Mouse (Mus musculus) hindbrain, embryonic 14.5 days (tissue): Measurements from ENCODE around the gene Gtf3c2. TPM values are rescaled to one million over a fixed set of nuclear protein-coding genes. Genes with fewer than 3 reads are reported as not detected.

Experiments used
- ATAC-seq: fragments of 200-750 bp; cut with Nextera tagmentation; 2 replicates; pipeline ENCODE4 v1.8.0; 2017; ENCODE audit warnings: moderate number of reproducible peaks, mild to moderate bottlenecking, moderate TSS enrichment, moderate library complexity; ENCODE audit not compliant: low FRiP score
- DNase-seq: peaks from one replicate; pipeline ENCODE4 v3.0.0-alpha.2; 2015; ENCODE audit warnings: low spot score
- H3K27ac ChIP-seq: fragments of 300-500 bp; sonication (generic); 2 replicates; pipeline ENCODE4 v1.5.1; 2014; ENCODE audit warnings: mild to moderate bottlenecking, moderate library complexity
- H3K27me3 ChIP-seq: fragments of 300-500 bp; sonication (generic); 2 replicates; pipeline ENCODE4 v1.6.1; 2014; ENCODE audit warnings: mild to moderate bottlenecking, low read length, mixed read lengths; ENCODE audit not compliant: control insufficient read depth, insufficient read depth
- H3K36me3 ChIP-seq: fragments of 300-500 bp; sonication (generic); replicated peaks from 2 replicates; pipeline ENCODE4 v1.6.1; 2014; ENCODE audit not compliant: control insufficient read depth, insufficient read depth
- H3K4me1 ChIP-seq: fragments of 300-500 bp; sonication (generic); replicated peaks from 2 replicates; pipeline ENCODE4 v1.6.1; 2014; ENCODE audit warnings: antibody characterized with exemption, low read length, mixed read lengths; ENCODE audit not compliant: control insufficient read depth, insufficient read depth
- H3K4me2 ChIP-seq: fragments of 300-500 bp; sonication (generic); replicated peaks from 2 replicates; pipeline ENCODE4 v1.6.1; 2014; ENCODE audit warnings: mild to moderate bottlenecking, moderate library complexity
- H3K4me3 ChIP-seq: fragments of 300-500 bp; sonication (generic); replicated peaks from 2 replicates; pipeline ENCODE4 v1.5.1; 2014; ENCODE audit warnings: mild to moderate bottlenecking, low read length
- H3K9ac ChIP-seq: fragments of 300-500 bp; sonication (generic); 2 replicates; pipeline ENCODE4 v1.6.1; 2014
- H3K9me3 ChIP-seq: fragments of 300-500 bp; sonication (generic); 2 replicates; pipeline ENCODE4 v1.6.1; 2016; ENCODE audit warnings: low read length; ENCODE audit not compliant: control insufficient read depth
- WGBS: fragments of 180-500 bp; shearing (Covaris S2); extraction: QIAGEN DNeasy Blood & Tissue Kit; methylation state at CpG from one replicate; pipeline ENCODE4 v1.1.7; 2014; 5-methylcytosine and 5-hydroxymethylcytosine counted together
- polyA plus RNA-seq: library from polyadenylated mRNA; unstranded; fragments of >200 nt; fragmentation: Nextera tagmentation; extraction: Ambion mirVana; gene quantifications from 2 replicates; pipeline ENCODE4 v1.2.1, GENCODE M21; 2014

The Gtf3c2 gene
- polyA plus RNA-seq, 1 experiment from 2014 or later = 53.0 TPM

- H3K27me3 ChIP-seq = no peaks in the 10 kb centered on the region
- H3K4me2 ChIP-seq = no peak overlapping the region
- H3K4me1 ChIP-seq = no peaks in the 10 kb centered on the region
- DNase-seq (no peak), ATAC-seq (no peak)
- H3K4me3 ChIP-seq = no peak overlapping the region
- H3K9ac ChIP-seq = no peak overlapping the region
- H3K36me3 ChIP-seq = peaks cover 100% of the 10 kb centered on the region
- H3K27ac ChIP-seq = no peak overlapping the region
- no peaks in the 10 kb centered on the region for H3K9me3 ChIP-seq
- 89% methylated on average over 1 of the region's 1 CpGs for WGBS
These were observed 15.1 kb downstream of the Gtf3c2 start for GRCm38 (mm10) chr5:31164878-31165277.

GRCm38 (mm10) chr5:31162462-31162861 is 17.5 kb downstream of the Gtf3c2 start:
- DNase-seq (no peak), ATAC-seq (no peak)
- no peaks in the 10 kb centered on the region for H3K27me3 ChIP-seq
- no peaks in the 10 kb centered on the region for H3K4me1 ChIP-seq
- H3K9me3 ChIP-seq = no peaks in the 10 kb centered on the region
- H3K9ac ChIP-seq = no peak overlapping the region
- H3K4me3 ChIP-seq = no peak overlapping the region
- no peak overlapping the region for H3K27ac ChIP-seq
- peaks cover 100% of the 10 kb centered on the region for H3K36me3 ChIP-seq
- H3K4me2 ChIP-seq = no peak overlapping the region

GRCm38 (mm10) chr5:31154152-31154553 is 25.8 kb downstream of the Gtf3c2 start, which contains the start of gene Mpv17:
Gene Mpv17 (minus strand): TSS chr5:31154251.
- Histone ChIP-seq H3K9ac (peak within 1 kb of the TSS; percentile 74), H3K4me1 (peaks cover 13% of the 10 kb centered on the region), H3K27ac (peak within 1 kb of the TSS; percentile 71), H3K36me3 (peaks cover 34% of the 10 kb centered on the region), H3K4me2 (peak within 1 kb of the TSS; percentile 81), H3K4me3 (peak within 1 kb of the TSS; percentile 64), H3K27me3 (no peaks in the 10 kb centered on the region), H3K9me3 (no peaks in the 10 kb centered on the region)
- peak; percentile 97 for ATAC-seq
- under 1% methylated on average over 19 of the region's 19 CpGs for WGBS
- peak; percentile 86 for DNase-seq

- Histone ChIP-seq H3K27ac (peak overlapping the region; percentile 71; the same call in 1 of the 2 replicates), H3K36me3 (peaks cover 29% of the 10 kb centered on the region), H3K4me1 (peaks cover 13% of the 10 kb centered on the region), H3K4me2 (peak overlapping the region; percentile 81), H3K9ac (peak overlapping the region; percentile 74), H3K9me3 (no peaks in the 10 kb centered on the region), H3K27me3 (no peaks in the 10 kb centered on the region), H3K4me3 (peak overlapping the region; percentile 64)
- 50% methylated on average over 6 of the region's 6 CpGs for WGBS
- ATAC-seq (peak; percentile 12; the same call in 1 of the 2 replicates), DNase-seq (no peak)
These were observed 26.3 kb downstream of the Gtf3c2 start for GRCm38 (mm10) chr5:31153516-31154151.

GRCm38 (mm10) chr5:31151746-31152145 is 28.2 kb downstream of the Gtf3c2 start:
- Histone ChIP-seq H3K9ac (no peak overlapping the region), H3K36me3 (peaks cover 10% of the 10 kb centered on the region), H3K27ac (no peak overlapping the region), H3K4me3 (no peak overlapping the region), H3K9me3 (no peaks in the 10 kb centered on the region), H3K4me1 (peaks cover 13% of the 10 kb centered on the region), H3K4me2 (no peak overlapping the region), H3K27me3 (no peaks in the 10 kb centered on the region)
- DNase-seq (no peak), ATAC-seq (no peak)
- 86% methylated on average over 3 of the region's 3 CpGs for WGBS

GRCm38 (mm10) chr5:31149781-31150180 is 30.2 kb downstream of the Gtf3c2 start:
- DNase-seq = no peak
- Histone ChIP-seq H3K4me3 (no peak overlapping the region), H3K27ac (no peak overlapping the region), H3K9ac (no peak overlapping the region), H3K36me3 (peaks cover 10% of the 10 kb centered on the region; the same call in 1 of the 2 replicates), H3K9me3 (no peaks in the 10 kb centered on the region), H3K4me2 (no peak overlapping the region), H3K27me3 (no peaks in the 10 kb centered on the region), H3K4me1 (peaks cover 13% of the 10 kb centered on the region)
- no peak for ATAC-seq
- 92% methylated on average over 4 of the region's 4 CpGs for WGBS

- H3K4me2 ChIP-seq = 0 out of 2 replicates have a peak overlapping the region, but pooled peaks have one; percentile 59
- ATAC-seq = no peak
- H3K4me1 ChIP-seq = no peaks in the 10 kb centered on the region; the same call in none of the 2 replicates
- peak overlapping the region; percentile 28 for H3K4me3 ChIP-seq
- peaks cover 17% of the 10 kb centered on the region; the same call in 1 of the 2 replicates for H3K36me3 ChIP-seq
- WGBS = 20% methylated on average over 9 of the region's 9 CpGs
- H3K9me3 ChIP-seq = no peaks in the 10 kb centered on the region
- no peak overlapping the region for H3K9ac ChIP-seq
- H3K27ac ChIP-seq = no peak overlapping the region
- peaks cover 61% of the 10 kb centered on the region for H3K27me3 ChIP-seq
- no peak for DNase-seq
These were observed 40.9 kb downstream of the Gtf3c2 start for GRCm38 (mm10) chr5:31138968-31139425.

- no peaks in the 10 kb centered on the region for H3K9me3 ChIP-seq
- no peaks in the 10 kb centered on the region; the same call in none of the 2 replicates for H3K4me1 ChIP-seq
- H3K9ac ChIP-seq = peak within 1 kb of the TSS; percentile 39
- peaks cover 67% of the 10 kb centered on the region for H3K27me3 ChIP-seq
- no peak within 1 kb of the TSS for H3K27ac ChIP-seq
- 2% methylated on average over 52 of the region's 52 CpGs for WGBS
- DNase-seq = no peak
- H3K4me3 ChIP-seq = peak within 1 kb of the TSS; percentile 28
- ATAC-seq = no peak
- H3K4me2 ChIP-seq = peak within 1 kb of the TSS; percentile 59
- 0 out of 2 replicates have a peak, but pooled peaks cover 13% of the 10 kb centered on the region for H3K36me3 ChIP-seq
These were observed 41.5 kb downstream of the Gtf3c2 start, which contains the start of gene Ucn for GRCm38 (mm10) chr5:31138241-31138967. Gene Ucn (minus strand): TSS chr5:31138829.

GRCm38 (mm10) chr5:31137658-31138057 is 42.3 kb downstream of the Gtf3c2 start:
- WGBS = under 1% methylated on average over 13 of the region's 13 CpGs
- no peak for ATAC-seq
- Histone ChIP-seq H3K36me3 (0 out of 2 replicates have a peak, but pooled peaks cover 11% of the 10 kb centered on the region), H3K27ac (no peak overlapping the region), H3K9me3 (no peaks in the 10 kb centered on the region), H3K4me3 (peak overlapping the region; percentile 28), H3K27me3 (peaks cover 67% of the 10 kb centered on the region), H3K4me2 (peak overlapping the region; percentile 59), H3K4me1 (no peaks in the 10 kb centered on the region; the same call in none of the 2 replicates), H3K9ac (0 out of 2 replicates have a peak overlapping the region, but pooled peaks have one; percentile 39)
- no peak for DNase-seq
